In genomic region chrX:36604040-36604439, GRCm38 (mm10) we compare ENCODE assay signal across 29 mouse cellular contexts. TPM values are rescaled to one million over a fixed set of nuclear protein-coding genes. Genes with fewer than 3 reads are reported as not detected.
DNase-seq lines count a peak whose midpoint lies in the region; ATAC-seq and TF ChIP-seq lines count a peak whose summit lies in the region.
"Had no signal": no experiment of that assay in that cellular context is flagged by ENCODE, and none has a peak within 500 bp of the region (broad histone marks: within the 10 kb centered on the region; RNA-seq: fewer than 3 reads in every experiment).

No protein-coding gene starts in this region.

- peak; percentile 69 for ATAC-seq in intestine, embryonic 16.5 days
- ATAC-seq: forebrain, postnatal 0 days; hindbrain, postnatal 0 days; midbrain, embryonic 13.5 days; Patski had no signal

- no peaks in the 10 kb centered on the region for H3K27me3 ChIP-seq in liver, adult 2 months (ENCODE audit: control insufficient read depth, insufficient read depth, low read length)
- no peaks in the 10 kb centered on the region for H3K27me3 ChIP-seq in intestine, embryonic 16.5 days (replicated peaks; ENCODE audit: control insufficient read depth, insufficient read depth, low read length)
- H3K27me3 ChIP-seq in small intestine, adult 2 months (ENCODE audit: control insufficient read depth, insufficient read depth, low read length): no peaks in the 10 kb centered on the region
- H3K27me3 ChIP-seq: forebrain, embryonic 12.5 days; hindbrain, embryonic 12.5 days; limb, embryonic 13.5 days; midbrain, embryonic 13.5 days had no signal

- peak overlapping the region; percentile 85 for H3K27ac ChIP-seq in liver, adult 2 months (replicated peaks; ENCODE audit: insufficient read depth, low read depth, low read length)
- H3K27ac ChIP-seq in intestine, embryonic 16.5 days (ENCODE audit: low read length): no peak overlapping the region
- peak overlapping the region; percentile 75; the same call in 1 of the 2 replicates for H3K27ac ChIP-seq in small intestine, adult 2 months (ENCODE audit: insufficient read depth, low read depth, low read length)
- H3K27ac ChIP-seq: forebrain, embryonic 12.5 days; hindbrain, embryonic 12.5 days; hindbrain, postnatal 0 days; limb, embryonic 13.5 days; midbrain, embryonic 13.5 days had no signal

- H3K4me2 ChIP-seq in intestine, embryonic 16.5 days (ENCODE audit: low read depth, low read length): no peak overlapping the region
- H3K4me2 ChIP-seq: forebrain, embryonic 12.5 days; hindbrain, embryonic 12.5 days; limb, embryonic 13.5 days; midbrain, embryonic 13.5 days had no signal

- peaks cover 34% of the 10 kb centered on the region for H3K36me3 ChIP-seq in liver, adult 2 months (ENCODE audit: control insufficient read depth, insufficient read depth, low read length)
- H3K36me3 ChIP-seq in intestine, embryonic 16.5 days (ENCODE audit: control insufficient read depth, insufficient read depth, low read length): no peaks in the 10 kb centered on the region
- H3K36me3 ChIP-seq in small intestine, adult 2 months (ENCODE audit: control insufficient read depth, insufficient read depth, low read length): peaks cover 8% of the 10 kb centered on the region; the same call in 1 of the 2 replicates

- no peak overlapping the region for H3K9ac ChIP-seq in liver, adult 2 months (ENCODE audit: low read depth, low read length)
- H3K9ac ChIP-seq in intestine, embryonic 16.5 days (ENCODE audit: low read depth, low read length): no peak overlapping the region
- H3K9ac ChIP-seq: forebrain, embryonic 12.5 days; forebrain, postnatal 0 days; hindbrain, embryonic 12.5 days; limb, embryonic 13.5 days; midbrain, embryonic 13.5 days had no signal

- 34% methylated on average over 4 of the region's 4 CpGs for WGBS in liver, adult 2 months
- WGBS in intestine, embryonic 16.5 days: 73% methylated on average over 4 of the region's 4 CpGs
- WGBS in small intestine, adult 2 months: 53% methylated on average over 4 of the region's 4 CpGs

- peak; percentile 89 for DNase-seq in liver, adult 2 months (ENCODE audit: extremely low read depth, low read depth, low spot score)
- DNase-seq in liver: no peak
- DNase-seq in 3T3-L1 (ENCODE audit: low read depth, low spot score): peak; percentile 16
- DNase-seq in adrenal gland, postnatal 10 days: no peak
- no peak for DNase-seq in adrenal gland, postnatal 4 days (ENCODE audit: low spot score in 2 of 2)
- DNase-seq in layer of hippocampus, postnatal 10 days (ENCODE audit: low spot score in 2 of 2): no peak
- DNase-seq: adrenal gland, postnatal 14 days; cerebellum, adult 18-20 months; cerebellum, postnatal 10 days; forebrain, postnatal 0 days; gastrocnemius, postnatal 10 days; heart, postnatal 36 days; kidney, adult 11 months; kidney, postnatal 25 days; lung, postnatal 14 days; retina, postnatal 1 day; right cerebral cortex, postnatal 14 days; thymus, adult 18-20 months; thymus, postnatal 25 days had no signal

- TF ChIP-seq POLR2A in liver, adult 2 months (IDR thresholded peaks at IDR 0.05; ENCODE audit: extremely low read depth, insufficient read depth, low read length): no peak
- no peak for TF ChIP-seq POLR2A in small intestine, adult 2 months (IDR thresholded peaks at IDR 0.05; ENCODE audit: low read depth, low read length)

- H3K79me2 ChIP-seq in liver, adult 2 months (ENCODE audit: control insufficient read depth, insufficient read depth, low read length): no peaks in the 10 kb centered on the region; the same call in 1 of the 2 replicates

- TF ChIP-seq CTCF in liver, adult 2 months (IDR thresholded peaks at IDR 0.05; ENCODE audit: low read depth, low read length): no peak
- no peak for TF ChIP-seq CTCF in small intestine, adult 2 months (IDR thresholded peaks at IDR 0.05; ENCODE audit: extremely low read depth, insufficient read length, insufficient replicate concordance, low read depth, low read length)

- peaks cover 10% of the 10 kb centered on the region for H3K4me1 ChIP-seq in liver, adult 2 months (ENCODE audit: control insufficient read depth, insufficient read depth, low read length)
- H3K4me1 ChIP-seq in intestine, embryonic 16.5 days (ENCODE audit: control insufficient read depth, insufficient read depth, low read length): peaks cover 3% of the 10 kb centered on the region; the same call in 1 of the 2 replicates
- H3K4me1 ChIP-seq in small intestine, adult 2 months (ENCODE audit: control insufficient read depth, insufficient read depth, insufficient read length, low read length): peaks cover 6% of the 10 kb centered on the region; the same call in 1 of the 2 replicates

- H3K9me3 ChIP-seq in intestine, embryonic 16.5 days (ENCODE audit: control insufficient read depth, low read length): no peaks in the 10 kb centered on the region
- H3K9me3 ChIP-seq: forebrain, embryonic 12.5 days; hindbrain, embryonic 12.5 days; limb, embryonic 13.5 days; megakaryocyte, embryonic 14.5 days; midbrain, embryonic 13.5 days had no signal

- no peak overlapping the region for H3K4me3 ChIP-seq in liver, adult 2 months (ENCODE audit: insufficient read depth, low read depth, low read length)
- no peak overlapping the region for H3K4me3 ChIP-seq in intestine, embryonic 16.5 days (ENCODE audit: low read length)
- H3K4me3 ChIP-seq in small intestine, adult 2 months (ENCODE audit: low read depth, low read length): no peak overlapping the region
- H3K4me3 ChIP-seq: erythroblast, embryonic 14.5 days; forebrain, embryonic 12.5 days; hindbrain, embryonic 12.5 days; limb, embryonic 13.5 days; megakaryocyte, embryonic 14.5 days; midbrain, embryonic 13.5 days had no signal

RNA-seq across cellular contexts. Expression of gene Pgrmc1, which starts 6.0 kb away (rescaled TPM):
- total RNA-seq in liver, adult 2 months (2014; rRNA removed): 1,285 and 1,377 TPM in 2 replicates
- polyA plus RNA-seq in liver, adult 2 months (2012; rRNA removed): 669 and 710 TPM in 2 replicates
- 210 and 219 TPM in 2 replicates for polyA plus RNA-seq in intestine, embryonic 16.5 days (2015; fragmentation: Nextera tagmentation; extraction: Ambion mirVana)
- 133 and 192 TPM in 2 replicates for polyA plus RNA-seq in small intestine, adult 2 months (2012; rRNA removed)
- 100 to 1,000 TPM; 225 to 276 TPM for total RNA-seq in adrenal gland, postnatal 10 days (2021)
- total RNA-seq in adrenal gland, postnatal 4 days (2021): 100 to 1,000 TPM; 335 to 360 TPM
- total RNA-seq in layer of hippocampus, postnatal 10 days (2021): 100 to 1,000 TPM; 304 to 309 TPM

RNA-seq across cellular contexts. Expression of gene Akap17b, which starts 41.2 kb away (rescaled TPM):
- total RNA-seq in liver, adult 2 months (2014; rRNA removed): 1.5 and 1.9 TPM in 2 replicates
- polyA plus RNA-seq in liver, adult 2 months (2012; rRNA removed): 0.48 and 0.55 TPM in 2 replicates
- 1.9 and 2.1 TPM in 2 replicates for polyA plus RNA-seq in intestine, embryonic 16.5 days (2015; fragmentation: Nextera tagmentation; extraction: Ambion mirVana)
- 0.15 and 0.20 TPM in 2 replicates for polyA plus RNA-seq in small intestine, adult 2 months (2012; rRNA removed)
- 1 to 10 TPM; 4.0 to 5.6 TPM for total RNA-seq in adrenal gland, postnatal 10 days (2021)
- total RNA-seq in adrenal gland, postnatal 4 days (2021): 10 to 100 TPM in 1 of 2 experiments, 1 to 10 TPM in 1; 9.6 to 10.6 TPM
- 1 to 10 TPM; 9.0 to 9.8 TPM for total RNA-seq in layer of hippocampus, postnatal 10 days (2021)
- polyA plus RNA-seq: erythroblast, embryonic 14.5 days had no signal

Comparison
In these comparisons a context has a peak if more than half of its experiments do, and no peak if none do; other contexts are left out.
1. DNase-seq: peak in liver, adult 2 months (single experiment) and 3T3-L1 (single experiment); none in liver (single experiment), adrenal gland, postnatal 10 days (single experiment), adrenal gland, postnatal 4 days (0 of 2) and layer of hippocampus, postnatal 10 days (0 of 2).